Mouse (Mus musculus): ENCODE measurements around the gene Sptbn4. TPM values are rescaled to one million over a fixed set of nuclear protein-coding genes. Genes with fewer than 3 reads are reported as not detected.

The Sptbn4 gene
- polyA plus RNA-seq, 1 experiment from 2014 or later, result 0.51 TPM

- ATAC-seq (ENCODE audit: insufficient read depth) (peak; percentile 29; the same call in 1 of the 2 replicates), DNase-seq (peak; percentile 55)
- Histone ChIP-seq H3K36me3 (ENCODE audit: insufficient read depth) (peaks cover 13% of the 10 kb centered on the region; the same call in 1 of the 2 replicates), H3K4me1 (ENCODE audit: insufficient read depth) (0 out of 2 replicates have a peak, but pooled peaks cover 2% of the 10 kb centered on the region), H3K4me2 (peak overlapping the region; percentile 43), H3K4me3 (ENCODE audit: low read depth, low read length) (no peak overlapping the region), H3K27ac (ENCODE audit: low read depth) (peak overlapping the region; percentile 25; the same call in 1 of the 2 replicates), H3K27me3 (ENCODE audit: insufficient read depth, low read length) (no peaks in the 10 kb centered on the region), H3K9me3 (ENCODE audit: low read depth, low read length) (peaks cover 11% of the 10 kb centered on the region; the same call in 1 of the 2 replicates), H3K9ac (no peak overlapping the region)
- WGBS, result 10% methylated on average over 17 of the region's 17 CpGs
- TF ChIP-seq CTCF (IDR thresholded peaks at IDR 0.05; ENCODE audit: low read depth), result no peak
Measured at GRCm38 (mm10) chr7:27310306-27310705, 137.2 kb downstream of the Sptbn4 start.

- no peak overlapping the region for H3K4me3 ChIP-seq (ENCODE audit: low read depth, low read length)
- H3K36me3 ChIP-seq (ENCODE audit: insufficient read depth), result peaks cover 13% of the 10 kb centered on the region; the same call in 1 of the 2 replicates
- no peak for DNase-seq
- H3K9me3 ChIP-seq (ENCODE audit: low read depth, low read length), result peaks cover 11% of the 10 kb centered on the region; the same call in 1 of the 2 replicates
- ATAC-seq (ENCODE audit: insufficient read depth), result no peak
- no peaks in the 10 kb centered on the region for H3K27me3 ChIP-seq (ENCODE audit: insufficient read depth, low read length)
- no peak overlapping the region for H3K27ac ChIP-seq (ENCODE audit: low read depth)
- peak overlapping the region; percentile 43 for H3K4me2 ChIP-seq
- no peak overlapping the region for H3K9ac ChIP-seq
- no peak for TF ChIP-seq CTCF (IDR thresholded peaks at IDR 0.05; ENCODE audit: low read depth)
- 0 out of 2 replicates have a peak, but pooled peaks cover 2% of the 10 kb centered on the region for H3K4me1 ChIP-seq (ENCODE audit: insufficient read depth)
- WGBS, result 77% methylated on average over 3 of the region's 3 CpGs
Measured at GRCm38 (mm10) chr7:27309832-27310231, 137.7 kb downstream of the Sptbn4 start.

GRCm38 (mm10) chr7:27308821-27309549, 138.5 kb downstream of the Sptbn4 start:
- no peaks in the 10 kb centered on the region for H3K27me3 ChIP-seq (ENCODE audit: insufficient read depth, low read length)
- peak; percentile 62 for DNase-seq
- H3K9ac ChIP-seq, result no peak overlapping the region
- peaks cover 15% of the 10 kb centered on the region; the same call in 1 of the 2 replicates for H3K36me3 ChIP-seq (ENCODE audit: insufficient read depth)
- ATAC-seq (ENCODE audit: insufficient read depth), result peak; percentile 51; the same call in 1 of the 2 replicates
- 0 out of 2 replicates have a peak, but pooled peaks cover 2% of the 10 kb centered on the region for H3K4me1 ChIP-seq (ENCODE audit: insufficient read depth)
- 11% methylated on average over 28 of the region's 28 CpGs for WGBS
- no peak for TF ChIP-seq CTCF (IDR thresholded peaks at IDR 0.05; ENCODE audit: low read depth)
- peak overlapping the region; percentile 20 for H3K4me3 ChIP-seq (ENCODE audit: low read depth, low read length)
- H3K9me3 ChIP-seq (ENCODE audit: low read depth, low read length), result peaks cover 7% of the 10 kb centered on the region; the same call in 1 of the 2 replicates
- peak overlapping the region; percentile 14; the same call in 1 of the 2 replicates for H3K27ac ChIP-seq (ENCODE audit: low read depth)
- peak overlapping the region; percentile 53 for H3K4me2 ChIP-seq

- DNase-seq (no peak), ATAC-seq (ENCODE audit: insufficient read depth) (peak; percentile 13; the same call in 1 of the 2 replicates)
- Histone ChIP-seq H3K27me3 (ENCODE audit: insufficient read depth, low read length) (no peaks in the 10 kb centered on the region), H3K27ac (ENCODE audit: low read depth) (no peak overlapping the region), H3K9me3 (ENCODE audit: low read depth, low read length) (no peaks in the 10 kb centered on the region), H3K36me3 (ENCODE audit: insufficient read depth) (peaks cover 13% of the 10 kb centered on the region; the same call in 1 of the 2 replicates), H3K9ac (no peak overlapping the region), H3K4me3 (ENCODE audit: low read depth, low read length) (no peak overlapping the region), H3K4me2 (no peak overlapping the region), H3K4me1 (ENCODE audit: insufficient read depth) (0 out of 2 replicates have a peak, but pooled peaks cover 2% of the 10 kb centered on the region)
- WGBS, result 70% methylated on average over 9 of the region's 9 CpGs
- peak; percentile 43 for TF ChIP-seq CTCF (IDR thresholded peaks at IDR 0.05; ENCODE audit: low read depth)
Measured at GRCm38 (mm10) chr7:27307551-27307950, 139.9 kb downstream of the Sptbn4 start.

Other genes with a start within 250 kb of the Sptbn4 start
- 5.4 and 5.9 TPM in 2 replicates for gene Itpkc, start 219.0 kb downstream of the Sptbn4 start, polyA plus RNA-seq (2014; fragmentation: Nextera tagmentation; extraction: Ambion mirVana)
- gene Coq8b, start 214.7 kb downstream of the Sptbn4 start, polyA plus RNA-seq (2014; fragmentation: Nextera tagmentation; extraction: Ambion mirVana), result 12.8 and 13.7 TPM in 2 replicates
- gene Numbl, start 189.3 kb downstream of the Sptbn4 start, polyA plus RNA-seq (2014; fragmentation: Nextera tagmentation; extraction: Ambion mirVana), result 15.2 and 16.2 TPM in 2 replicates
- 73.5 and 86.0 TPM in 2 replicates for gene Ltbp4, start 110.0 kb downstream of the Sptbn4 start, polyA plus RNA-seq (2014; fragmentation: Nextera tagmentation; extraction: Ambion mirVana)
- gene Shkbp1, start 91.7 kb downstream of the Sptbn4 start, polyA plus RNA-seq (2014; fragmentation: Nextera tagmentation; extraction: Ambion mirVana), result 45.1 and 53.5 TPM in 2 replicates
- 0.73 and 1.6 TPM in 2 replicates for gene Gm20479, start 90.3 kb downstream of the Sptbn4 start, polyA plus RNA-seq (2014; fragmentation: Nextera tagmentation; extraction: Ambion mirVana)
- gene Blvrb, start 292 bp upstream of the Sptbn4 start, polyA plus RNA-seq (2014; fragmentation: Nextera tagmentation; extraction: Ambion mirVana), result 54.5 and 56.0 TPM in 2 replicates
- 22.0 and 24.3 TPM in 2 replicates for gene Sertad3, start 26.1 kb upstream of the Sptbn4 start, polyA plus RNA-seq (2014; fragmentation: Nextera tagmentation; extraction: Ambion mirVana)
- gene Sertad1, start 39.2 kb upstream of the Sptbn4 start, polyA plus RNA-seq (2014; fragmentation: Nextera tagmentation; extraction: Ambion mirVana), result 39.3 and 42.5 TPM in 2 replicates
- 2.5 and 2.9 TPM in 2 replicates for gene Prx, start 51.6 kb upstream of the Sptbn4 start, polyA plus RNA-seq (2014; fragmentation: Nextera tagmentation; extraction: Ambion mirVana)
- gene Hipk4, start 75.6 kb upstream of the Sptbn4 start, polyA plus RNA-seq (2014; fragmentation: Nextera tagmentation; extraction: Ambion mirVana), result 0.95 and 1.0 TPM in 2 replicates
- 56.7 and 57.4 TPM in 2 replicates for gene Pld3, start 105.5 kb upstream of the Sptbn4 start, polyA plus RNA-seq (2014; fragmentation: Nextera tagmentation; extraction: Ambion mirVana)
- 20.6 and 25.4 TPM in 2 replicates for gene 2310022A10Rik, start 105.5 kb upstream of the Sptbn4 start, polyA plus RNA-seq (2014; fragmentation: Nextera tagmentation; extraction: Ambion mirVana)
- 92.6 and 98.9 TPM in 2 replicates for gene Akt2, start 143.9 kb upstream of the Sptbn4 start, polyA plus RNA-seq (2014; fragmentation: Nextera tagmentation; extraction: Ambion mirVana)
- 0.32 and 0.41 TPM in 2 replicates for gene Ttc9b, start 206.2 kb upstream of the Sptbn4 start, polyA plus RNA-seq (2014; fragmentation: Nextera tagmentation; extraction: Ambion mirVana)
- 6.9 and 7.3 TPM in 2 replicates for gene Map3k10, start 226.9 kb upstream of the Sptbn4 start, polyA plus RNA-seq (2014; fragmentation: Nextera tagmentation; extraction: Ambion mirVana)
- gene Zfp607b, start 241.7 kb upstream of the Sptbn4 start, polyA plus RNA-seq (2014; fragmentation: Nextera tagmentation; extraction: Ambion mirVana), result 3.6 and 5.5 TPM in 2 replicates